Mouse (Mus musculus) hindbrain, embryonic 14.5 days (tissue): ENCODE measurements around the gene Ttc23l. TPM values are rescaled to one million over a fixed set of nuclear protein-coding genes. Genes with fewer than 3 reads are reported as not detected.
A peak's percentile ranks its signal among the peaks of the same experiment; 100 is the strongest.
"Not testable (repeated sequence)": the region's sequence is repeated elsewhere in the genome, so short reads cannot be mapped to it uniquely, and the experiment has no call there.

ENCODE experiments used
- ATAC-seq: fragments of 200-750 bp; cut with Nextera tagmentation; 2 replicates; pipeline ENCODE4 v1.8.0; 2017; ENCODE audit warnings: moderate number of reproducible peaks, mild to moderate bottlenecking, moderate TSS enrichment, moderate library complexity; ENCODE audit not compliant: low FRiP score
- DNase-seq: peaks from one replicate; pipeline ENCODE4 v3.0.0-alpha.2; 2015; ENCODE audit warnings: low spot score
- H3K27ac ChIP-seq: fragments of 300-500 bp; sonication (generic); 2 replicates; pipeline ENCODE4 v1.5.1; 2014; ENCODE audit warnings: mild to moderate bottlenecking, moderate library complexity
- H3K27me3 ChIP-seq: fragments of 300-500 bp; sonication (generic); 2 replicates; pipeline ENCODE4 v1.6.1; 2014; ENCODE audit warnings: mild to moderate bottlenecking, low read length, mixed read lengths; ENCODE audit not compliant: control insufficient read depth, insufficient read depth
- H3K36me3 ChIP-seq: fragments of 300-500 bp; sonication (generic); replicated peaks from 2 replicates; pipeline ENCODE4 v1.6.1; 2014; ENCODE audit not compliant: control insufficient read depth, insufficient read depth
- H3K4me1 ChIP-seq: fragments of 300-500 bp; sonication (generic); replicated peaks from 2 replicates; pipeline ENCODE4 v1.6.1; 2014; ENCODE audit warnings: antibody characterized with exemption, low read length, mixed read lengths; ENCODE audit not compliant: control insufficient read depth, insufficient read depth
- H3K4me2 ChIP-seq: fragments of 300-500 bp; sonication (generic); replicated peaks from 2 replicates; pipeline ENCODE4 v1.6.1; 2014; ENCODE audit warnings: mild to moderate bottlenecking, moderate library complexity
- H3K4me3 ChIP-seq: fragments of 300-500 bp; sonication (generic); replicated peaks from 2 replicates; pipeline ENCODE4 v1.5.1; 2014; ENCODE audit warnings: mild to moderate bottlenecking, low read length
- H3K9ac ChIP-seq: fragments of 300-500 bp; sonication (generic); 2 replicates; pipeline ENCODE4 v1.6.1; 2014
- H3K9me3 ChIP-seq: fragments of 300-500 bp; sonication (generic); 2 replicates; pipeline ENCODE4 v1.6.1; 2016; ENCODE audit warnings: low read length; ENCODE audit not compliant: control insufficient read depth
- WGBS: fragments of 180-500 bp; shearing (Covaris S2); extraction: QIAGEN DNeasy Blood & Tissue Kit; methylation state at CpG from one replicate; pipeline ENCODE4 v1.1.7; 2014; 5-methylcytosine and 5-hydroxymethylcytosine counted together
- polyA plus RNA-seq: library from polyadenylated mRNA; unstranded; fragments of >200 nt; fragmentation: Nextera tagmentation; extraction: Ambion mirVana; gene quantifications from 2 replicates; pipeline ENCODE4 v1.2.1, GENCODE M21; 2014

The Ttc23l gene
- polyA plus RNA-seq, 1 experiment from 2014 or later: not detected

- H3K27ac ChIP-seq, H3K27me3 ChIP-seq, H3K9ac ChIP-seq, H3K36me3 ChIP-seq, H3K4me2 ChIP-seq, ATAC-seq, H3K4me1 ChIP-seq, DNase-seq, H3K9me3 ChIP-seq, H3K4me3 ChIP-seq: not testable (repeated sequence)
- WGBS: 90% methylated on average over 10 of the region's 10 CpGs
Observed at GRCm38 (mm10) chr15:10533361-10533760, 25.1 kb downstream of the Ttc23l start.

GRCm38 (mm10) chr15:10531352-10531751 lies 27.1 kb downstream of the Ttc23l start:
- Histone ChIP-seq H3K9ac (no peak overlapping the region), H3K4me2 (no peak overlapping the region), H3K36me3 (no peaks in the 10 kb centered on the region), H3K4me3 (no peak overlapping the region), H3K27ac (no peak overlapping the region), H3K27me3 (no peaks in the 10 kb centered on the region), H3K9me3 (no peaks in the 10 kb centered on the region), H3K4me1 (no peaks in the 10 kb centered on the region)
- ATAC-seq (no peak), DNase-seq (no peak)
- WGBS: 91% methylated on average over 4 of the region's 4 CpGs

GRCm38 (mm10) chr15:10525896-10526295 lies 32.6 kb downstream of the Ttc23l start:
- no peaks in the 10 kb centered on the region for H3K9me3 ChIP-seq
- H3K36me3 ChIP-seq: no peaks in the 10 kb centered on the region
- no peak overlapping the region for H3K9ac ChIP-seq
- H3K27me3 ChIP-seq: no peaks in the 10 kb centered on the region
- no peak overlapping the region for H3K4me3 ChIP-seq
- no peak overlapping the region for H3K4me2 ChIP-seq
- H3K27ac ChIP-seq: no peak overlapping the region
- ATAC-seq: no peak
- DNase-seq: no peak
- WGBS: 91% methylated on average over 1 of the region's 1 CpGs
- no peaks in the 10 kb centered on the region for H3K4me1 ChIP-seq

DNA sequence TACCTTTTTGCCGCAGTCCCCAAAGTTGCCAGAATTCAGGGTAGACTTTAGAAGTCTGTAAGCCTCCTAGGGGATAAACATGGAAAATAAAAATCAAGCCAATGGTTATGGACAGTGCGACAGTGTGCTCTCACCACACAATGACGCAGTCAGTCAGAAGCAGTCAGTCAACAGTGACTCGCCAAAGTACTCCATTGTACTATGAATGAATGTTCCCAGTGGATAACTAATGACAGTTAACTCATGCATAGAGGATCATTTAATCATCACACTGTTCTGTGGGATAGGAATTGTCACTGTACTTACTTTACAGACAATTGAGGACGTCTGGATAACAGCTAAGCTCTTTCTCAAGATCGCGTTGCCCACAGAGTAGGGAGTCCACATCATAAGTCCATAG lies 43.3 kb downstream of the Ttc23l start:
- Histone ChIP-seq H3K4me1 (no peaks in the 10 kb centered on the region), H3K27ac (no peak overlapping the region), H3K9me3 (no peaks in the 10 kb centered on the region), H3K27me3 (no peaks in the 10 kb centered on the region), H3K36me3 (no peaks in the 10 kb centered on the region), H3K4me2 (no peak overlapping the region), H3K4me3 (no peak overlapping the region), H3K9ac (no peak overlapping the region)
- ATAC-seq: no peak
- no peak for DNase-seq
- WGBS: 67% methylated on average over 7 of the region's 7 CpGs

DNA sequence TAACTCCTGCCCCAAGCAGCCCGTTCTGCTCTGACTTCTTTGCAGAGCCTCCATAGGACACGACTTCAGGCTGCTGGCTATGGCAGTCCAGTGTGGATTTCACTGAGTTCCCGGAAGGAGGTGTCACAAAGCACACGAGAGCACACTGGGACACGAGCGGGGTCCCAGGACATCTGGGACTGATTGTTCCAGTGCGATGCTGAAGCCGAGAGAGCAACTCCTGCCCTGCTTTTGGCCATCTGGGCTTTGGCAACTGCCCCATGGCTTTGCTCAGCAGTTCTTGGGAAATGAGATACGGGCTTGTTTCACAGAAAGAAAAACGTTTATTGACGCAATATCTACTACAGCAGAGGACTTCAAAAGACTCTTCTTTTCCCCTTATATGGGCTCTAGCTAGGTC lies 52.4 kb downstream of the Ttc23l start:
- Histone ChIP-seq H3K4me3 (no peak overlapping the region), H3K36me3 (no peaks in the 10 kb centered on the region), H3K27ac (no peak overlapping the region), H3K9me3 (no peaks in the 10 kb centered on the region), H3K4me2 (no peak overlapping the region), H3K27me3 (no peaks in the 10 kb centered on the region), H3K4me1 (no peaks in the 10 kb centered on the region), H3K9ac (no peak overlapping the region)
- 80% methylated on average over 11 of the region's 11 CpGs for WGBS
- no peak for ATAC-seq
- no peak for DNase-seq

DNA sequence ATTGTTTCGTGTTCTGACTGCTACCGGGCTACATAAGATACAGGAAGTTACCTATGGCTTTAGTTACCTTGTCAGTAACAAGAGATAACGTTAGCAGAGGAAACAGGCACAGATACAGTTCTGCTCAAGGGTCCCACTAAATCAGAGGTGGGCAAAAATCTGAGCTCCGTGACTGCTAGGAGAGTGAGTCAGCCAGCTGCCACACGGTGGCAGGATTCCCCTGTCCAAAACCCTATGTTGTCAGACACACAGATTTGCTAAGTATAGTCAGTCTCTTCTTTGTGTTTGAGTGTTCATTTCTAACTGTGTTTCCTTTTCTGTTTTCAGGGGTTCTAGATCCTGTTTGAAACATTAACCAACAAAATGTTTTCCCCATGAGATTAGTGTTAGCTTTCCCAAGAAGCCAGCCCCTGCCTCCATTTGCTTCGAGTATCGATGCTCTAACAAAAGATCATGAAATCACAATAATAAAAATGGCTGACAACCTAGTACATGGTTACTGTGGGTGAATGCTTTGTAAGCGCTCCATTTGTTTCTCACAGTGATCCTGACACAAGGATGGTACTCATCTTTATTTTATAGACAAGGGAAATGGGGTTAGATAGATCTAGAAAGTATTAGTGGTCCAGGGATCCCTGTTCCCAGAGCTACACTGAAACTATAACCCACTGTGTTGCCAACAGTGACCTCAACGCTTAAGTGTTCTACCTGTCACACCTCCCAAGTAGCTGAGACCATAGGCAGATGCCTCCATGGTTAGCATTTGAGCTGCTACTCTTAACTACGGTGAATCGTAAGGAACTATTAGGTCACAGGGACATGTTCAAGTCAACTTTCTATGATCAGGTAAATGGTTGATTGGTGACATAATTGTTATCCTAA lies 57.4 kb downstream of the Ttc23l start:
- Histone ChIP-seq H3K27me3 (no peaks in the 10 kb centered on the region), H3K9ac (no peak overlapping the region), H3K36me3 (peaks cover 3% of the 10 kb centered on the region), H3K9me3 (no peaks in the 10 kb centered on the region), H3K4me1 (no peaks in the 10 kb centered on the region), H3K4me3 (no peak overlapping the region), H3K4me2 (no peak overlapping the region), H3K27ac (no peak overlapping the region)
- DNase-seq (peak; percentile 79), ATAC-seq (peak; percentile 92)
- WGBS: 59% methylated on average over 11 of the region's 11 CpGs

- H3K27ac ChIP-seq: no peak overlapping the region
- no peak overlapping the region for H3K4me2 ChIP-seq
- H3K4me1 ChIP-seq: no peaks in the 10 kb centered on the region
- H3K9ac ChIP-seq: no peak overlapping the region
- no peaks in the 10 kb centered on the region for H3K27me3 ChIP-seq
- H3K9me3 ChIP-seq: no peaks in the 10 kb centered on the region
- peaks cover 7% of the 10 kb centered on the region for H3K36me3 ChIP-seq
- ATAC-seq (no peak), DNase-seq (no peak)
- no peak overlapping the region for H3K4me3 ChIP-seq
- WGBS: 90% methylated on average over 5 of the region's 5 CpGs
Observed at GRCm38 (mm10) chr15:10500035-10500434, 58.4 kb downstream of the Ttc23l start.

DNA sequence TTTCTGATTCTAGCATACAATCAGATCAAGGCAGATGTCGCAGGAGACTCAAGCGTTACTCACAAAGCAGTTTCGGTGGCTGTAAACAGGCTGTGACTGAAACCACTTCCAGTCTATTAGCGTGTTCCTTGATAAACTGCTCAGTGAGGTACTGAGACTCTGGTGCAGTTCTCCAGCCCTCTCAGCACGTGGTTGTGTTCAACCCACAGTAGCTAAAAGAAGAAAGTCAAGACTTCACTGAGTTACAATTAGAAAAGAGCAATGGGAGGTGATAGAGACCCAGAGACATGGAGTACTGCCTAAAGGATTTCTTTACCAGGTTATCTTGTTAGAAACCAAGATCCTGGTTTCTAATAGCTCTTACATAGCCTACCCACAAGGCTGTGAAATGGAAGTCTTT lies 58.9 kb downstream of the Ttc23l start:
- H3K4me1 ChIP-seq: no peaks in the 10 kb centered on the region
- H3K36me3 ChIP-seq: peaks cover 7% of the 10 kb centered on the region
- H3K27me3 ChIP-seq: no peaks in the 10 kb centered on the region
- H3K9me3 ChIP-seq: no peaks in the 10 kb centered on the region
- H3K4me3 ChIP-seq: no peak overlapping the region
- DNase-seq: no peak
- ATAC-seq: no peak
- H3K27ac ChIP-seq: no peak overlapping the region
- no peak overlapping the region for H3K4me2 ChIP-seq
- no peak overlapping the region for H3K9ac ChIP-seq
- WGBS: 83% methylated on average over 5 of the region's 5 CpGs

- 98% methylated on average over 1 of the region's 1 CpGs for WGBS
- H3K27me3 ChIP-seq, H3K27ac ChIP-seq, H3K9me3 ChIP-seq, H3K4me1 ChIP-seq, H3K9ac ChIP-seq, ATAC-seq, DNase-seq, H3K4me3 ChIP-seq, H3K4me2 ChIP-seq: not testable (repeated sequence)
- H3K36me3 ChIP-seq: peaks cover 31% of the 10 kb centered on the region
Observed at GRCm38 (mm10) chr15:10496696-10497095, 61.8 kb downstream of the Ttc23l start.
